Comparison of ENCODE assay signal across 21 mouse cellular contexts in the genomic region with DNA sequence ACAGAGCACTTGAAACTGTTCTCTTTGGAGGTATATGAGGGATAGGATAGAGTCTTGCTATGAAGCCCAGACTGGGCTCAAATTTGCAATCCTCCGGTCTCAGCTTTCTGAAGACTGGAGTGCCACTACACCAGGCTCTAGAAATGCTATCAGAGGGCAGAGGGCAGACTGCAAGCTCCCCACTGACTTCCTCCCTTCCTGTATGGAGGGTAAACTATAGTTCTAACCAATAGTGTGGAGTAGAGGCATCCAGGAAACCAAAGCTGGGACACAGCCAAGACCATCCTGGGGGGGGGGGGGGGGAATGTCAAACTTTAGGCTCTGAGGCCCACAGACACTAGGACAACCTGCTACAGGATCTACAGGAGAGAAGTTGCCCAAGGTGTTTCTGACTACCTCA. TPM values are rescaled to one million over a fixed set of nuclear protein-coding genes. Genes with fewer than 3 reads are reported as not detected.
DNase-seq lines count a peak whose midpoint lies in the region; ATAC-seq and TF ChIP-seq lines count a peak whose summit lies in the region.
"Had no signal": no experiment of that assay in that cellular context is flagged by ENCODE, and none has a peak within 500 bp of the region (broad histone marks: within the 10 kb centered on the region; RNA-seq: fewer than 3 reads in every experiment).

No protein-coding gene starts in this region.

- H3K36me3 ChIP-seq in heart, embryonic 14.5 days (ENCODE audit: control insufficient read depth, insufficient read depth, low read length), result no peaks in the 10 kb centered on the region
- no peaks in the 10 kb centered on the region for H3K36me3 ChIP-seq in liver, postnatal 0 days (replicated peaks; ENCODE audit: insufficient read depth, low read length)
- no peaks in the 10 kb centered on the region for H3K36me3 ChIP-seq in liver, embryonic 11.5 days (ENCODE audit: control insufficient read depth, insufficient read depth, low read length)
- H3K36me3 ChIP-seq in embryonic facial prominence, embryonic 14.5 days (ENCODE audit: control insufficient read depth, insufficient read depth, low read length), result no peaks in the 10 kb centered on the region
- H3K36me3 ChIP-seq in limb, embryonic 14.5 days (ENCODE audit: control insufficient read depth, insufficient read depth, low read length), result no peaks in the 10 kb centered on the region; the same call in 1 of the 2 replicates
- H3K36me3 ChIP-seq: hindbrain, embryonic 15.5 days; midbrain, embryonic 12.5 days had no signal

- H3K9me3 ChIP-seq in heart, embryonic 14.5 days (ENCODE audit: control insufficient read depth, low read length), result no peaks in the 10 kb centered on the region
- no peaks in the 10 kb centered on the region for H3K9me3 ChIP-seq in liver, postnatal 0 days (ENCODE audit: low read length)
- H3K9me3 ChIP-seq in liver, embryonic 11.5 days (ENCODE audit: control insufficient read depth, low read length), result no peaks in the 10 kb centered on the region
- H3K9me3 ChIP-seq in embryonic facial prominence, embryonic 14.5 days (ENCODE audit: control insufficient read depth, low read length), result no peaks in the 10 kb centered on the region
- no peaks in the 10 kb centered on the region for H3K9me3 ChIP-seq in limb, embryonic 14.5 days (ENCODE audit: control insufficient read depth, low read length)
- H3K9me3 ChIP-seq: hindbrain, embryonic 15.5 days; limb, embryonic 12.5 days; midbrain, embryonic 12.5 days had no signal

- no peak overlapping the region for H3K4me2 ChIP-seq in heart, embryonic 14.5 days (ENCODE audit: low read length)
- no peak overlapping the region for H3K4me2 ChIP-seq in liver, postnatal 0 days (ENCODE audit: low read depth, low read length)
- H3K4me2 ChIP-seq in liver, embryonic 11.5 days, result no peak overlapping the region
- H3K4me2 ChIP-seq in embryonic facial prominence, embryonic 14.5 days (ENCODE audit: low read depth, low read length), result no peak overlapping the region
- H3K4me2 ChIP-seq in limb, embryonic 14.5 days (replicated peaks; ENCODE audit: low read depth, low read length, severe bottlenecking), result no peak overlapping the region
- H3K4me2 ChIP-seq: hindbrain, embryonic 15.5 days; limb, embryonic 12.5 days; midbrain, embryonic 12.5 days had no signal

- DNase-seq in heart, adult 8-10 months (ENCODE audit: low spot score), result no peak
- DNase-seq in liver, postnatal 0 days, result peak; percentile 23
- no peak for DNase-seq in liver, embryonic 11.5 days (ENCODE audit: low spot score)
- DNase-seq in embryonic facial prominence, embryonic 14.5 days (ENCODE audit: low spot score), result no peak
- no peak for DNase-seq in limb, embryonic 14.5 days (ENCODE audit: low spot score)
- DNase-seq in cerebellum, postnatal 25 days, result no peak
- no peak for DNase-seq in retina, embryonic 14.5 days (ENCODE audit: low spot score)
- DNase-seq: adrenal gland, postnatal 36 days; cerebellum, postnatal 10 days; embryo, embryonic 11 days; kidney, adult 11 months; kidney, postnatal 25 days; layer of hippocampus, adult 9-11 months; lung, postnatal 36 days; right cerebral cortex, postnatal 25 days; thymus, postnatal 36 days had no signal

- TF ChIP-seq POLR2A in limb, embryonic 14.5 days (IDR thresholded peaks at IDR 0.05; ENCODE audit: borderline replicate concordance, extremely low read depth, insufficient read depth, insufficient read length), result no peak

- no peak for TF ChIP-seq EP300 in liver, postnatal 0 days (IDR thresholded peaks at IDR 0.05; ENCODE audit: low read depth)

- H3K4me1 ChIP-seq in heart, embryonic 14.5 days (ENCODE audit: control insufficient read depth in 2 of 2, insufficient read depth in 2 of 2, low read length in 2 of 2), result peaks cover 14 to 29% of the 10 kb centered on the region in 2 experiments
- peaks cover 29% of the 10 kb centered on the region for H3K4me1 ChIP-seq in liver, postnatal 0 days (ENCODE audit: insufficient read depth)
- H3K4me1 ChIP-seq in liver, embryonic 11.5 days (replicated peaks; ENCODE audit: control insufficient read depth, insufficient read depth, low read length), result peaks cover 31% of the 10 kb centered on the region
- peaks cover 54% of the 10 kb centered on the region for H3K4me1 ChIP-seq in embryonic facial prominence, embryonic 14.5 days (ENCODE audit: control insufficient read depth, insufficient read depth, low read length)
- peaks cover 55% of the 10 kb centered on the region for H3K4me1 ChIP-seq in limb, embryonic 14.5 days (ENCODE audit: control insufficient read depth, insufficient read depth, low read length)
- H3K4me1 ChIP-seq: midbrain, embryonic 12.5 days had no signal

- ATAC-seq in heart, embryonic 14.5 days (ENCODE audit: insufficient number of reproducible peaks, insufficient read depth, low FRiP score, low read depth), result peak; percentile 73
- no peak for ATAC-seq in liver, postnatal 0 days
- no peak for ATAC-seq in liver, embryonic 11.5 days (replicated peaks; ENCODE audit: low FRiP score)
- ATAC-seq in embryonic facial prominence, embryonic 14.5 days (ENCODE audit: low read depth), result no peak
- ATAC-seq in limb, embryonic 14.5 days (ENCODE audit: low FRiP score, low read depth), result no peak
- ATAC-seq: forebrain, embryonic 16.5 days had no signal

- no peak overlapping the region for H3K4me3 ChIP-seq in heart, embryonic 14.5 days (ENCODE audit: control insufficient read depth in 1 of 2, insufficient read depth in 1 of 2, low read depth in 1 of 2, low read length in 2 of 2)
- no peak overlapping the region for H3K4me3 ChIP-seq in liver, postnatal 0 days (ENCODE audit: low read depth, low read length)
- H3K4me3 ChIP-seq in liver, embryonic 11.5 days (ENCODE audit: low read depth, low read length), result no peak overlapping the region
- H3K4me3 ChIP-seq in embryonic facial prominence, embryonic 14.5 days (ENCODE audit: low read depth, low read length), result no peak overlapping the region
- H3K4me3 ChIP-seq in limb, embryonic 14.5 days (replicated peaks; ENCODE audit: low read length), result no peak overlapping the region
- H3K4me3 ChIP-seq: hindbrain, embryonic 15.5 days; limb, embryonic 12.5 days; midbrain, embryonic 12.5 days had no signal

- TF ChIP-seq CTCF in liver, postnatal 0 days (IDR thresholded peaks at IDR 0.05; ENCODE audit: low read depth), result no peak

- whole genome bisulfite sequencing in heart, embryonic 14.5 days, result 63% methylated on average over 1 of the region's 1 CpGs
- 55% methylated on average over 1 of the region's 1 CpGs for WGBS in liver, postnatal 0 days (ENCODE audit: insufficient replicate concordance)
- WGBS in liver, embryonic 11.5 days, result 87% methylated on average over 1 of the region's 1 CpGs
- WGBS in embryonic facial prominence, embryonic 14.5 days, result 65% methylated on average over 1 of the region's 1 CpGs
- 81% methylated on average over 1 of the region's 1 CpGs for WGBS in limb, embryonic 14.5 days

- no peaks in the 10 kb centered on the region for H3K27me3 ChIP-seq in heart, embryonic 14.5 days (ENCODE audit: control insufficient read depth, insufficient read depth, low read length)
- no peaks in the 10 kb centered on the region for H3K27me3 ChIP-seq in liver, postnatal 0 days (ENCODE audit: insufficient read depth, low read length)
- H3K27me3 ChIP-seq in liver, embryonic 11.5 days (replicated peaks; ENCODE audit: control insufficient read depth, insufficient read depth, low read length), result no peaks in the 10 kb centered on the region
- H3K27me3 ChIP-seq in embryonic facial prominence, embryonic 14.5 days (replicated peaks; ENCODE audit: control insufficient read depth, insufficient read depth, low read length), result no peaks in the 10 kb centered on the region
- no peaks in the 10 kb centered on the region for H3K27me3 ChIP-seq in limb, embryonic 14.5 days (ENCODE audit: control insufficient read depth, insufficient read depth, low read length)
- H3K27me3 ChIP-seq: hindbrain, embryonic 15.5 days; limb, embryonic 12.5 days; midbrain, embryonic 12.5 days had no signal

- H3K9ac ChIP-seq in heart, embryonic 14.5 days (ENCODE audit: low read length), result no peak overlapping the region
- no peak overlapping the region for H3K9ac ChIP-seq in liver, postnatal 0 days (replicated peaks)
- no peak overlapping the region for H3K9ac ChIP-seq in liver, embryonic 11.5 days (ENCODE audit: low read depth, low read length)
- no peak overlapping the region for H3K9ac ChIP-seq in embryonic facial prominence, embryonic 14.5 days (ENCODE audit: low read depth, low read length)
- H3K9ac ChIP-seq in limb, embryonic 14.5 days (ENCODE audit: low read depth, low read length, severe bottlenecking), result no peak overlapping the region
- H3K9ac ChIP-seq: hindbrain, embryonic 15.5 days; limb, embryonic 12.5 days; midbrain, embryonic 12.5 days had no signal

- H3K27ac ChIP-seq in heart, embryonic 14.5 days (replicated peaks in 1 of 2; ENCODE audit: control insufficient read depth in 1 of 2, insufficient read depth in 1 of 2, low read depth in 2 of 2, low read length in 2 of 2), result peak overlapping the region; percentile 39 to 68
- H3K27ac ChIP-seq in liver, postnatal 0 days (ENCODE audit: low read depth), result peak overlapping the region; percentile 35; the same call in 1 of the 2 replicates
- no peak overlapping the region for H3K27ac ChIP-seq in liver, embryonic 11.5 days (ENCODE audit: low read depth, low read length)
- peak overlapping the region; percentile 61; the same call in 1 of the 2 replicates for H3K27ac ChIP-seq in embryonic facial prominence, embryonic 14.5 days (replicated peaks; ENCODE audit: low read depth, low read length)
- 0 out of 2 replicates have a peak overlapping the region, but pooled peaks have one; percentile 28 for H3K27ac ChIP-seq in limb, embryonic 14.5 days (replicated peaks; ENCODE audit: low read depth, low read length)
- H3K27ac ChIP-seq: hindbrain, embryonic 15.5 days; limb, embryonic 12.5 days; midbrain, embryonic 12.5 days had no signal

RNA-seq across cellular contexts. Expression of a gene that starts 39.1 kb away (rescaled TPM):
- polyA plus RNA-seq in heart, embryonic 14.5 days (2014; fragmentation: Nextera tagmentation; extraction: Ambion mirVana), result 7.0 and 7.6 TPM in 2 replicates
- total RNA-seq in heart, adult 8-10 months (2022), result 10 to 100 TPM; 11.5 to 14.6 (median 13.3) TPM
- 4.3 TPM in 2 replicates for polyA plus RNA-seq in liver, postnatal 0 days (2015; fragmentation: Nextera tagmentation; extraction: Ambion mirVana)
- polyA plus RNA-seq in liver, embryonic 11.5 days (2014; fragmentation: Nextera tagmentation; extraction: Ambion mirVana), result 12.0 and 12.7 TPM in 2 replicates
- polyA plus RNA-seq in embryonic facial prominence, embryonic 14.5 days (2014; fragmentation: Nextera tagmentation; extraction: Ambion mirVana), result 21.5 and 23.5 TPM in 2 replicates
- polyA plus RNA-seq in limb, embryonic 14.5 days (2012; rRNA removed), result 20.1 and 25.8 TPM in 2 replicates
- 25.7 and 27.8 TPM in 2 replicates for polyA plus RNA-seq in limb, embryonic 14.5 days (2014; fragmentation: Nextera tagmentation; extraction: Ambion mirVana)
